Mouse (Mus musculus) limb, embryonic 14.5 days (tissue): Measurements from ENCODE around the gene Lonp2. TPM values are rescaled to one million over a fixed set of nuclear protein-coding genes. Genes with fewer than 3 reads are reported as not detected.

Experiments used
- ATAC-seq: fragments of 200-750 bp; cut with Nextera tagmentation; 2 replicates; pipeline ENCODE4 v1.8.0; 2017; ENCODE audit warnings: low read depth, moderate number of reproducible peaks, moderate TSS enrichment; ENCODE audit not compliant: low FRiP score
- DNase-seq: peaks from one replicate; pipeline ENCODE4 v3.0.0-alpha.2; 2015; ENCODE audit warnings: low spot score
- H3K27ac ChIP-seq: fragments of 300-500 bp; sonication (generic); replicated peaks from 2 replicates; pipeline ENCODE4 v1.5.1; 2014; ENCODE audit warnings: low read depth, mild to moderate bottlenecking, low read length, moderate library complexity, mixed read lengths
- H3K27me3 ChIP-seq: fragments of 300-500 bp; sonication (generic); 2 replicates; pipeline ENCODE4 v1.6.1; 2014; ENCODE audit warnings: low read length, mixed read lengths; ENCODE audit not compliant: control insufficient read depth, insufficient read depth
- H3K36me3 ChIP-seq: fragments of 300-500 bp; sonication (generic); 2 replicates; pipeline ENCODE4 v1.6.1; 2014; ENCODE audit warnings: mild to moderate bottlenecking, low read length, moderate library complexity, mixed read lengths; ENCODE audit not compliant: control insufficient read depth, insufficient read depth
- H3K4me1 ChIP-seq: fragments of 300-500 bp; sonication (generic); 2 replicates; pipeline ENCODE4 v1.6.1; 2014; ENCODE audit warnings: antibody characterized with exemption, low read length, mixed read lengths; ENCODE audit not compliant: control insufficient read depth, insufficient read depth
- H3K4me2 ChIP-seq: fragments of 300-500 bp; sonication (generic); replicated peaks from 2 replicates; pipeline ENCODE4 v1.6.1; 2014; ENCODE audit warnings: low read depth, mild to moderate bottlenecking, low read length, moderate library complexity; ENCODE audit not compliant: severe bottlenecking
- H3K4me3 ChIP-seq: fragments of 300-500 bp; sonication (generic); replicated peaks from 2 replicates; pipeline ENCODE4 v1.5.1; 2014; ENCODE audit warnings: low read length
- H3K9ac ChIP-seq: fragments of 300-500 bp; sonication (generic); 2 replicates; pipeline ENCODE4 v1.6.1; 2014; ENCODE audit warnings: mild to moderate bottlenecking, low read depth, low read length, moderate library complexity; ENCODE audit not compliant: severe bottlenecking
- H3K9me3 ChIP-seq: fragments of 300-500 bp; sonication (generic); 2 replicates; pipeline ENCODE4 v1.6.1; 2016; ENCODE audit warnings: low read length; ENCODE audit not compliant: control insufficient read depth
- POLR2A ChIP-seq: fragments of 200-500 bp; IDR thresholded peaks from 2 replicates; pipeline ENCODE4 v1.8.0; 2012; ENCODE audit warnings: inconsistent platforms, mild to moderate bottlenecking, moderate library complexity, borderline replicate concordance; ENCODE audit not compliant: insufficient read depth, insufficient read length; ENCODE audit errors: extremely low read depth
- WGBS: fragments of 180-500 bp; shearing (Covaris S2); extraction: QIAGEN DNeasy Blood & Tissue Kit; methylation state at CpG from one replicate; pipeline ENCODE4 v1.1.7; 2014; 5-methylcytosine and 5-hydroxymethylcytosine counted together
- polyA plus RNA-seq, 2 experiments: library from polyadenylated mRNA; depleted of rRNA in 1 of 2; stranded (reverse) in 1 of 2; unstranded in 1 of 2; fragments of >200 nt; fragmentation: Nextera tagmentation in 1 of 2; extraction: Ambion mirVana in 1 of 2; gene quantifications; 2 replicates each; pipeline versions ENCODE4 v1.2.1 to v1.2.3; 2012 to 2014

Lonp2 gene
- polyA plus RNA-seq, 2 experiments: 31.8 to 54.1 TPM

DNA sequence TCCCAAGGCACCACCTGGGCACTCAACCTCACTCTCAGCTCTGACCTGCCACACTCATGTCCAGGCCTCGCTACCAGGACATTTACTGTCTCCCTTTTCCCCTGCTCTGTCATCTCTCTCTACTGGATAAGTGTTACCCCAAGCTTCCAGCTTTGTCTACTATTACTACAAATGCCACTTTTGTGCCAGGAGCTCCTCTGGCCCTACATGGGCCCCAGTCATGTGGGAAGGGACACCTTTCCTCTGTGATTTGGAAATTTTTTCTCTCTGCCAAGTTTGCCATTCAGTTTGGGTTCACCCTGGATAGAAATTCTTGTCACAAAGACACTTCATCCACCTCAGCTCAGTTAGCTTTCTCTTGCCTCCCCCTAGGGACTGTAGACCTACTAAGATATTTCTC is 107.0 kb downstream of the Lonp2 start:
- Histone ChIP-seq H3K36me3 (peaks cover 9% of the 10 kb centered on the region), H3K9ac (no peak overlapping the region), H3K9me3 (no peaks in the 10 kb centered on the region), H3K4me3 (no peak overlapping the region), H3K27ac (no peak overlapping the region), H3K4me2 (no peak overlapping the region), H3K4me1 (peaks cover 16% of the 10 kb centered on the region; the same call in 1 of the 2 replicates), H3K27me3 (no peaks in the 10 kb centered on the region)
- DNase-seq (no peak), ATAC-seq (no peak)
- 81% methylated on average over 1 of the region's 1 CpGs for WGBS
- no peak for TF ChIP-seq POLR2A

DNA sequence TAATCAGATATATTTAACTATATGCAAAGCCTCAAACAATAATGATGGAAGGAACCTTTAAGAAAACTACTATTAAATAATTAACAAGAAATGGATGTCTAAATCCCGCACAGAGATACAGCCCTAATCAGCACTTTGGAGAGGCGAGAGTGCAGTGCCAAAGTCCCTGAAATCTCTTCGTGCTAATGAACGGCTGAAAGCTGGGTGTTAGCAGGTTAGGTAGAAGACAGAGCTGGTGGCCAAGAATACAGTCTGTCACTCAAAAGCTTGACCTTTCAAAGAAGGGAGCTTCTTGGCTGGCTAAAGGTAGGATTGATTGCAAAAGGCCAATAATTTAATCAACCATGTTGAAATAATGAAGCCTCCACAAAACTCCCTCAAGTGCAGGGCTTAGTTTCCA is 110.3 kb downstream of the Lonp2 start:
- Histone ChIP-seq H3K27ac (no peak overlapping the region), H3K4me3 (no peak overlapping the region), H3K9me3 (no peaks in the 10 kb centered on the region), H3K4me1 (peaks cover 13% of the 10 kb centered on the region; the same call in 1 of the 2 replicates), H3K4me2 (no peak overlapping the region), H3K9ac (no peak overlapping the region), H3K27me3 (no peaks in the 10 kb centered on the region), H3K36me3 (no peaks in the 10 kb centered on the region)
- 84% methylated on average over 4 of the region's 4 CpGs for WGBS
- DNase-seq: no peak
- TF ChIP-seq POLR2A: no peak
- no peak for ATAC-seq

DNA sequence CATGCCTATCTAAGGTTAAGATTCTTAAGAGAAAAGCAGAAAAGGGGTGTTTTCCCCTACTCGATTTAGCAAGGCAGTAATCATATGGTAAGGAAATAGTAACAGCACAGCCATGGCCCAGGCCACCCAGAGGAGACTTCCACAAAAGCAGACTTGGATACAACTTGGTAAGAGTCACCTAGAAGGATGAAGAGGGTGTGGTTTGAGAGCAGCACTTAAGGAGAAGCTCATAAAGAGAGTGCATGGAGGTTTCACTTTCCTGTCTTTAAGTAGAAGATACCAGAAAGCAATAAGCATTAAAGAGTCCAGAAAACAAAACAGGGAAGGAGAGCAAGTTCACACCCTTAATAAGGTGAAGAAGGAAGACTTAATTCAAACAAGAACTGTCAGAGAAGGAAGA is 111.1 kb downstream of the Lonp2 start:
- no peak for DNase-seq
- Histone ChIP-seq H3K9ac (no peak overlapping the region), H3K4me3 (no peak overlapping the region), H3K27me3 (no peaks in the 10 kb centered on the region), H3K36me3 (no peaks in the 10 kb centered on the region), H3K4me1 (peaks cover 13% of the 10 kb centered on the region; the same call in 1 of the 2 replicates), H3K9me3 (no peaks in the 10 kb centered on the region), H3K27ac (no peak overlapping the region), H3K4me2 (no peak overlapping the region)
- WGBS: 59% methylated on average over 1 of the region's 1 CpGs
- no peak for ATAC-seq
- no peak for TF ChIP-seq POLR2A

DNA sequence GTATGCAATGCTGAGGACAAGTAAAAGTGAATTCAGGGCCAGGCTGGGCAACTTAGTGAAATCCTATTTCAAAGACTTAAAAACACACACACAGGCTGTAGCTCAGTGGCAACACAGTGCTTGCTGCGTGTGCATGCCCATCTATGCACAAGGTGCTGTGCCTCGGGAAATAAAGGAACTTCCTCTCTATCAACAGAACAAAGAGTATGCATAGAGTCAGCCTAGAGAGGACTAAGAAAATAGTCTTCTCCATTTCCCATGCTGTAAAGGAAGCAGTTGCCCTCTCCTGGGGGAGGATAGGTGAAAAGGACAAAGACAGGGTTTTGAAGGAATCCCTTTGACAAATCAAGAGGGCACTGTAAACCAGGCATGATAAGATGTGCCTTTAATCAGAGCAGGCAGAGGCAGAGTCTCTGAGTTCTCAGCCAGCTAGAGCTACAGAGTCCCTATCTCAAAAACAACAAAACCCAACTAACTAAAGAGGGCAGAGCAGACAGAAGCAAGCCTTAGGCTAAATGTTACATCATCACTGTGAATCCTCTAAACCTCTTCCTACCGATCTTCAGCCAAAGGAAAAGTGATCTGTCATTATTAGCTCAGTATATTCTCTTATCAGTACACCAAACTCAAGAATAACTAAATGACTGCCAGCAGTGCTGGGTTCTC is 111.7 kb downstream of the Lonp2 start:
- DNase-seq (no peak), ATAC-seq (no peak)
- 56% methylated on average over 3 of the region's 3 CpGs for WGBS
- Histone ChIP-seq H3K27me3 (no peaks in the 10 kb centered on the region), H3K27ac (no peak overlapping the region), H3K4me1 (peaks cover 13% of the 10 kb centered on the region; the same call in 1 of the 2 replicates), H3K4me2 (no peak overlapping the region), H3K9ac (no peak overlapping the region), H3K9me3 (no peaks in the 10 kb centered on the region), H3K36me3 (no peaks in the 10 kb centered on the region), H3K4me3 (no peak overlapping the region)
- TF ChIP-seq POLR2A: no peak

DNA sequence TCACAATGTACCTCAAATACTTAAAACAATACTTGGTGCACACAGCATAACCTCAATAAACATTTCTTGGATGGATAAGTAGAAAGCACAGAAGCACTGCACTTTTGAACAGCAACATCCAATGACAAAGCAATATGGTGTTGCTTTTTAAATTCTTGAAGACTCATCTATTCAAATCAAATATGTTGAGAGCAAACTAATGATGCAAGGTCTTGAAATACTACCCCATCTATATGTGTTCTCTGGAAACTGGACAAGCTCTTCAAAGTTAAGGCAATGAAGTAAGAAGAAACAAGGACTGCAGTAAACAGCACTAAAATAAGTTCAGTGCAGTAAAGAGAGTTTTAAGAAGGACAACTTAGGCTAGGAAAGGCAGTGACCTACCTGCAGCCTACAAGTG is 117.1 kb downstream of the Lonp2 start:
- H3K4me2 ChIP-seq: no peak overlapping the region
- H3K9ac ChIP-seq: no peak overlapping the region
- DNase-seq (no peak), ATAC-seq (no peak)
- no peak overlapping the region for H3K4me3 ChIP-seq
- TF ChIP-seq POLR2A: no peak
- H3K36me3 ChIP-seq: no peaks in the 10 kb centered on the region
- no peaks in the 10 kb centered on the region for H3K9me3 ChIP-seq
- H3K4me1 ChIP-seq: peaks cover 21% of the 10 kb centered on the region
- H3K27me3 ChIP-seq: no peaks in the 10 kb centered on the region
- H3K27ac ChIP-seq: no peak overlapping the region

DNA sequence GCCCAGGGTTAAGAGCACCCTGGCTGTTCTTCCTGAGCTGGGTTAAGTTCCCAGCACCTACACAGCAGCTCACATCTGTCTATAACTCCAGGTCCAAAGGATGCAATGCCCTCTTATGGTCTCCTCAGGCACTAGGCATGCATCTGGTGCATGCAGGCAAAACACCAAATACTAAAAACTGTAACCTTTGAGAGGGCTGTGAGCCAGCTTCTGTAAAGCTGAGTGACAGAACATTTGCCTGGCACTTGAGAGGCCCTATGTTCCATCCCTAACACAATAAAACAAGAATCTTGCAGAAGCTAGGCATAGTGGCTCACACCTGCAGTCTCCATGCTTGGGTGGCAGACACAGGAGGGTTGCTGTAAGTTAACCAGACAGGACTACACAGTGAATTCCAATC is 117.8 kb downstream of the Lonp2 start:
- Histone ChIP-seq H3K4me2 (no peak overlapping the region), H3K27me3 (no peaks in the 10 kb centered on the region), H3K4me3 (no peak overlapping the region), H3K9me3 (no peaks in the 10 kb centered on the region), H3K9ac (no peak overlapping the region), H3K27ac (no peak overlapping the region), H3K4me1 (peaks cover 20% of the 10 kb centered on the region), H3K36me3 (no peaks in the 10 kb centered on the region)
- TF ChIP-seq POLR2A: no peak
- DNase-seq (no peak), ATAC-seq (no peak)
